21 mouse cellular contexts compared by ENCODE assay signal in the genomic region with DNA sequence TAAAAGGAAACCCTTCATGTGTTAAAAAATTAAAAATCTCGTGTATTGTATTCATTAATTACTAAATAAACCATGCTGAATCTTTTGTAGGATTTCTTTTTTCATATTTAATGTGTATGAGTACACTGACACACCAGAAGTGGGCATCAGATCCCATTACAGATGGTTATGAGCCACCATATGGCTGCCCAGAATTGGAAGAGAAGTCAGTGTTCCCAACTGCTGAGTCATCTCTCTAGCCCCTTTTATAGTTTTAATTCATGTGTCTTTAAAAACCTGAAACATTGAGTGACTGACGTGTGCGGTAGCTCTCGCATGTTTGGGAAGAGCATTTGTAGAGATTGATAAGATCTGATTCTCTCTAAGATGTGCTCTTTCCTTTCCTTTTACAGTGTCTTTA. TPM values are rescaled to one million over a fixed set of nuclear protein-coding genes. Genes with fewer than 3 reads are reported as not detected.
DNase-seq lines count a peak whose midpoint lies in the region; ATAC-seq and TF ChIP-seq lines count a peak whose summit lies in the region.
"Had no signal": no experiment of that assay in that cellular context is flagged by ENCODE, and none has a peak within 500 bp of the region (broad histone marks: within the 10 kb centered on the region; RNA-seq: fewer than 3 reads in every experiment).

No protein-coding gene starts in this region.

- H3K27ac ChIP-seq in stomach, postnatal 0 days (replicated peaks), result no peak overlapping the region
- H3K27ac ChIP-seq: embryonic facial prominence, embryonic 15.5 days; heart, embryonic 13.5 days; hindbrain, embryonic 13.5 days; limb, embryonic 15.5 days; liver, embryonic 15.5 days; midbrain, embryonic 12.5 days had no signal

- 0 out of 2 replicates have a peak, but pooled peaks cover 2% of the 10 kb centered on the region for H3K36me3 ChIP-seq in stomach, postnatal 0 days (ENCODE audit: control insufficient read depth, insufficient read depth, low read length)

- no peaks in the 10 kb centered on the region for H3K27me3 ChIP-seq in stomach, postnatal 0 days (ENCODE audit: control insufficient read depth, insufficient read depth, low read length)
- H3K27me3 ChIP-seq: CH12.LX; embryonic facial prominence, embryonic 15.5 days; heart, embryonic 13.5 days; hindbrain, embryonic 13.5 days; limb, embryonic 15.5 days; liver, embryonic 15.5 days; midbrain, embryonic 12.5 days had no signal

- H3K9ac ChIP-seq in stomach, postnatal 0 days (ENCODE audit: low read length), result no peak overlapping the region
- H3K9ac ChIP-seq: embryonic facial prominence, embryonic 15.5 days; heart, embryonic 13.5 days; hindbrain, embryonic 13.5 days; limb, embryonic 15.5 days; liver, embryonic 15.5 days; midbrain, embryonic 12.5 days had no signal

- H3K4me2 ChIP-seq in stomach, postnatal 0 days (replicated peaks; ENCODE audit: low read depth), result no peak overlapping the region
- H3K4me2 ChIP-seq: embryonic facial prominence, embryonic 15.5 days; heart, embryonic 13.5 days; hindbrain, embryonic 13.5 days; limb, embryonic 15.5 days; liver, embryonic 15.5 days; midbrain, embryonic 12.5 days had no signal

- no peak for TF ChIP-seq CTCF in stomach, postnatal 0 days (IDR thresholded peaks at IDR 0.05; ENCODE audit: low read depth)

- intact Hi-C loops in left cerebral cortex, postnatal 14 days (cut with DNase I), result no loop called here

- peak; percentile 15 to 27 for DNase-seq in cerebellum, postnatal 25 days
- DNase-seq in cerebellum, adult 8-10 months, result no peak
- DNase-seq in left cerebral cortex, postnatal 14 days (ENCODE audit: low spot score in 2 of 2), result peak; percentile 29 to 49
- no peak for DNase-seq in left cerebral cortex, adult 11 months (ENCODE audit: low spot score)
- DNase-seq in layer of hippocampus, adult 8-10 months (ENCODE audit: low spot score in 2 of 2), result peak; percentile 60 to 75
- DNase-seq in telencephalon, adult 2 months (ENCODE audit: low read depth, low spot score), result peak; percentile 50
- DNase-seq in stomach, postnatal 0 days (ENCODE audit: low spot score), result no peak
- DNase-seq: gastrocnemius, postnatal 14 days; heart, adult 18-20 months; kidney, adult 8-10 months; kidney, postnatal 14 days; thymus, postnatal 25 days had no signal

- no peaks in the 10 kb centered on the region for H3K9me3 ChIP-seq in stomach, postnatal 0 days (ENCODE audit: control insufficient read depth, low read length)
- H3K9me3 ChIP-seq: embryonic facial prominence, embryonic 15.5 days; heart, embryonic 13.5 days; hindbrain, embryonic 13.5 days; limb, embryonic 15.5 days; liver, embryonic 15.5 days; midbrain, embryonic 12.5 days had no signal

- H3K4me3 ChIP-seq in stomach, postnatal 0 days (ENCODE audit: low read depth, low read length), result no peak overlapping the region
- H3K4me3 ChIP-seq: embryonic facial prominence, embryonic 15.5 days; heart, embryonic 13.5 days; hindbrain, embryonic 13.5 days; limb, embryonic 15.5 days; liver, embryonic 15.5 days; midbrain, embryonic 12.5 days had no signal

- no peaks in the 10 kb centered on the region for H3K4me1 ChIP-seq in stomach, postnatal 0 days (replicated peaks; ENCODE audit: control insufficient read depth, insufficient read depth)
- H3K4me1 ChIP-seq: embryonic facial prominence, embryonic 15.5 days; heart, embryonic 13.5 days; hindbrain, embryonic 13.5 days; limb, embryonic 15.5 days; midbrain, embryonic 12.5 days had no signal

- no peak for ATAC-seq in stomach, postnatal 0 days (ENCODE audit: low FRiP score, low TSS enrichment)
- ATAC-seq: lung, postnatal 0 days had no signal

- TF ChIP-seq EP300 in stomach, postnatal 0 days (optimal IDR thresholded peaks at IDR 0.05), result no peak

- WGBS in stomach, postnatal 0 days, result 81% methylated on average over 4 of the region's 4 CpGs

RNA-seq across cellular contexts. Expression of a gene that starts 21.7 kb away (rescaled TPM):
- 100 to 1,000 TPM; 132 to 150 TPM for total RNA-seq in left cerebral cortex, postnatal 14 days (2021)
- 100 to 1,000 TPM; 121 to 145 (median 135) TPM for total RNA-seq in layer of hippocampus, adult 8-10 months (2022)
- 10.9 and 11.9 TPM in 2 replicates for polyA plus RNA-seq in stomach, postnatal 0 days (2015; fragmentation: Nextera tagmentation; extraction: Ambion mirVana)

RNA-seq across cellular contexts. Expression of a gene that starts 52.0 kb away (rescaled TPM):
- total RNA-seq in left cerebral cortex, postnatal 14 days (2021), result 10 to 100 TPM; 72.0 to 73.9 TPM
- 10 to 100 TPM; 56.1 to 63.1 (median 61.7) TPM for total RNA-seq in layer of hippocampus, adult 8-10 months (2022)
- 6.3 and 6.4 TPM in 2 replicates for polyA plus RNA-seq in stomach, postnatal 0 days (2015; fragmentation: Nextera tagmentation; extraction: Ambion mirVana)
- total RNA-seq: monocyte, adult 5-6 weeks had no signal

Comparison
In these comparisons a context has a peak if more than half of its experiments do, and no peak if none do; other contexts are left out.
1. DNase-seq: peak in cerebellum, postnatal 25 days (2 of 2), left cerebral cortex, postnatal 14 days (2 of 2), layer of hippocampus, adult 8-10 months (2 of 2) and telencephalon, adult 2 months (single experiment); none in cerebellum, adult 8-10 months (single experiment), left cerebral cortex, adult 11 months (single experiment) and stomach, postnatal 0 days (single experiment).